Mouse (Mus musculus) bone marrow, adult 2 months (tissue): ENCODE measurements around the gene Glcci1. TPM values are rescaled to one million over a fixed set of nuclear protein-coding genes. Genes with fewer than 3 reads are reported as not detected.

Experiments used
- H3K27ac ChIP-seq: fragments of 200-500 bp; 2 replicates; pipeline ENCODE4 v1.5.1; 2012; ENCODE audit warnings: low read depth, mild to moderate bottlenecking, control low read depth, inconsistent platforms, low read length; ENCODE audit not compliant: control insufficient read depth, poor library complexity, insufficient read depth
- H3K4me1 ChIP-seq: fragments of 200-500 bp; 2 replicates; pipeline ENCODE4 v1.6.1; 2011; ENCODE audit warnings: low read length; ENCODE audit not compliant: control insufficient read depth, insufficient read depth
- H3K4me3 ChIP-seq: fragments of 200-500 bp; replicated peaks from 2 replicates; pipeline ENCODE3; 2011; ENCODE audit warnings: mild to moderate bottlenecking, low read depth, low read length, control low read depth; ENCODE audit not compliant: control insufficient read depth
- CTCF ChIP-seq: fragments of 200-500 bp; IDR thresholded peaks from 2 replicates; pipeline ENCODE4 v1.5.1; 2011; ENCODE audit warnings: low read length, control low read depth; ENCODE audit not compliant: control insufficient read depth, insufficient read depth
- POLR2A ChIP-seq: fragments of 200-500 bp; IDR thresholded peaks from 2 replicates; pipeline ENCODE4 v1.6.1; 2011; ENCODE audit warnings: low read depth, mild to moderate bottlenecking, control low read depth, low read length, borderline replicate concordance; ENCODE audit not compliant: control insufficient read depth
- WGBS: fragments of 180-500 bp; shearing (Covaris S2); methylation state at CpG from one replicate; pipeline ENCODE4 v1.1.7; 2018; 5-methylcytosine and 5-hydroxymethylcytosine counted together
- polyA plus RNA-seq: library from polyadenylated mRNA; stranded (reverse); fragments of >200 nt; gene quantifications from 2 replicates; pipeline ENCODE4 v1.2.4, GENCODE M21; 2011; ENCODE audit warnings: low replicate concordance; ENCODE audit not compliant: missing spikeins, insufficient read depth, insufficient read length

Gene Glcci1
- polyA plus RNA-seq, 1 experiment, result 14.7 TPM

DNA sequence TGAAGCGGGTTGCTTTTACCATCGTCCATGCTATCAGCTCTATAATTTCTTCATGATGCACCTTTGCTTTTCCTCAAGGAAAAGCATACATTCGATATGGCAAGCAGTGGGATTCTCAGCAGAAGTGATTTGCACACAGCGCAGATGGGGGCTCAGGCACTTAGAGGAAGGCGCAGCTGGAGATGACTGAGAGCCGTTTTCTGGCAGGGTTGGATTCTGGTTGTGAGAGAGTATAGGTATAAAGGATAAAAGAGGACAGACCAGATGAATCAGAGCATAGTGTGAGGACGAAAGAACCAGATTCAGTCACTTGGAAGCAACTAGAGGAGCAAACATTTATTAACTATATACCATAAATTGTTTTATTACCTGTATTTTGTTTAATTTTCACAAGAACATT is 36.4 kb downstream of the Glcci1 start:
- 89% methylated on average over 7 of the region's 7 CpGs for WGBS
- no peak for TF ChIP-seq CTCF
- TF ChIP-seq POLR2A, result no peak
- Histone ChIP-seq H3K27ac (no peak overlapping the region), H3K4me1 (no peaks in the 10 kb centered on the region; the same call in 1 of the 2 replicates), H3K4me3 (no peak overlapping the region)

DNA sequence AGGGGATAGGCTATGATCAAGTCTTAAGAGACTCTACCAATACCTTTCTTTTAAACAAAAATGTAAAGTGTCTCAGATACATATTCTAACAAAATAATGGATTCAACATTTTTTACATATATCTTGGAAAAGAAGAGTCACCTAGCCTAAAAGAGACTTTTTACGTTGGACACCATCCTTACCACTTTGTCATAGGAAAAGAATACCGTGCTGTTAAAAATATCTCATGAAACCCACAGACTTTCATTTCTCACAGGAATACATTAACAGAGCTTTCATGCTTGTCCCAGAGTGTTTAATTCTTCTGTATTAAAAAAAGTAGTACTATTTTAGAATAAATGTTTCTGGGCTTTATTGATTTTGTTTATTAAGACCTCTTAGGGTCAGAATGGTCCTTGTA is 41.8 kb downstream of the Glcci1 start:
- TF ChIP-seq CTCF, result no peak
- no peak for TF ChIP-seq POLR2A
- Histone ChIP-seq H3K4me1 (no peaks in the 10 kb centered on the region; the same call in 1 of the 2 replicates), H3K4me3 (no peak overlapping the region), H3K27ac (no peak overlapping the region)
- WGBS, result 79% methylated on average over 2 of the region's 2 CpGs

DNA sequence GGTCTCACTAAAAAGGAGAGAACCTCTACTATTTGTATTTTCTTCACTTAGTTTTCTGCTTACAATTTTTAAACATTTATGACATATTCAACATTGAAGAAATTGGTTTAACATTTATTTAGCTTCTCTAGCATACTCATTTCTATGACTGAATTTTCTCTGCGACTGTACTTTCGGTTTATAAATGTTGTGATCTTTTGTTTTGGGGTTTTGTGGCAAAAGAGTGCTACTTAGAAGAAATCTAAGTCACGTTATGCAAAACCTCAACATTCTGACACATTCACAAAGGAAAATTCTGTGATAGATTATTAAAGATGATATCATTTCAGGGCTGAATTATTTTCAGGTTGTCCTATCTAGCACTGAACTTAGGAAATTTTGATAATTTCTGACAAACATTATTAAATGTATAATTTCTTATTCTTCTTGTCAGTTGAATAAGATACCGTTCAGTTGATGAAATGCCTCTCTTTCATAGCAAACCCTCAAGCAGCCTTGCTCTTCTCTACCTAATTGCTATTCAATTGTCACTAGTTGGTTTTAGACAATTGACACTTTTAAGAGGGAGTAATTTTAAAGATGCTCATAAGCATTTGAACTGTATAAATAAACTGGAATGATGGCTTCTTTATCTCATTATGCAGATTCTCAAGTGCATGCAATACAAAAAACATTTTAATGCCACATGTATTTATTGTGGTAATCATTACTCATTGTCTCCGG is 47.6 kb downstream of the Glcci1 start:
- TF ChIP-seq POLR2A (no peak), CTCF (no peak)
- no peak overlapping the region for H3K27ac ChIP-seq
- H3K4me1 ChIP-seq, result no peaks in the 10 kb centered on the region
- WGBS, result 90% methylated on average over 5 of the region's 5 CpGs
- H3K4me3 ChIP-seq, result no peak overlapping the region

DNA sequence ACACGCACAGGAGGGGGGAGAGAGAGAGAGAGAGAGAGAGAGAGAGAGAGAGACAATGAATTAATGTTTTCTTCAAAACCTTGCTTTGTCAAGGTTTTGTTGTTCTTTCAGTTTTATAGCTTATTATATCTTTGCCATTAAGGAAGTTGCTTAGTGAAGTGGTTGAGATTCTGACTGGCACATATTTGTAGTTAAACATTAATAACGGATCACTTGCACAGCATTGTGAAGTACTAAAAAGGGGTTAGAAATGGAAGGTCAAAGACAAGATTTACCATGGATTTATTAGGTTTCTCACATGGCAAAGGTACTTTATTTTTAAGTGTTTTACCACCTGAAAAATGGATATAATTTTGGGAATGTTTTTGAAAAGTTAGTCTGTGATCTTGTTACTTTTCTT is 51.3 kb downstream of the Glcci1 start:
- TF ChIP-seq CTCF, result no peak
- no peak for TF ChIP-seq POLR2A
- WGBS, result 87% methylated on average over 2 of the region's 2 CpGs

DNA sequence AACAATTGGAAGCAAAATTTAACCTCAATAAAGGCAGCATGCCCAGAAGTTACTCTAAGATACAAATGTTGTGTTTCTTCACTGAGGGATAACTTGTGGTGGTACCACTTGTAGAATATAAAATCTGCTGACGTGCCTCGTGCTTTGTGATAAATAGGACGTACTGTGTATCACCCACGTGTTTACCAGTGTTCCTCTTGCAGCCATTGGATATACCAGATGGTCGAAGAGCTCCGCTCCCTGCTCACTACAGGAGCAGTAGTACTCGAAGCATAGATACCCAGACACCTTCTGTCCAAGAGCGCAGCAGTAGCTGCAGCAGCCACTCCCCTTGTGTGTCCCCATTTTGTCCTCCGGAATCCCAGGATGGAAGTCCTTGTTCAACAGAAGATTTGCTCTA is 73.0 kb downstream of the Glcci1 start:
- Histone ChIP-seq H3K4me1 (no peaks in the 10 kb centered on the region), H3K27ac (no peak overlapping the region), H3K4me3 (no peak overlapping the region)
- WGBS, result 91% methylated on average over 9 of the region's 9 CpGs
- TF ChIP-seq POLR2A (no peak), CTCF (no peak)

More for the DNA sequence above, 51.3 kb downstream of the Glcci1 start:
- Histone ChIP-seq H3K27ac (no peak overlapping the region), H3K4me1 (no peaks in the 10 kb centered on the region), H3K4me3 (no peak overlapping the region)

DNA sequence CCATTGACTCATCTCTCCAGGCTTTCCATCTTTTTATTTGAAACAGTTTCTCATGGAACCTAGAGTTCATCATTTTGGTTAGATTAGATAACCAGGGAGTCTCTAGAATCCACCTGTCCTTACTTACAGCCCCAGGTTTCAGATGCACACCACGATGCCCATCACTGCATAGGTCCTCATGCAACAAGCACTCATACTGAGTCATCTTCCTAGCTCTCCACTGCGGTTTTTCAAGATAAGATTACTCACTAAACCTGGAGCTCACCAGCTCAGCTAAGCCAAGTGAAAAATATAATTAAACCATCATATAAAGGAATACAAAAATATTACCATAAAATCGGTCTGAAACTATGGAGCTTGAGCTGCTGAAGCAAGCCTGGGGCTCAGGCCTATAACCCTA is 74.5 kb downstream of the Glcci1 start:
- WGBS, result 85% methylated on average over 3 of the region's 3 CpGs
- Histone ChIP-seq H3K4me1 (no peaks in the 10 kb centered on the region), H3K27ac (no peak overlapping the region), H3K4me3 (no peak overlapping the region)
- TF ChIP-seq CTCF, result no peak
- no peak for TF ChIP-seq POLR2A

DNA sequence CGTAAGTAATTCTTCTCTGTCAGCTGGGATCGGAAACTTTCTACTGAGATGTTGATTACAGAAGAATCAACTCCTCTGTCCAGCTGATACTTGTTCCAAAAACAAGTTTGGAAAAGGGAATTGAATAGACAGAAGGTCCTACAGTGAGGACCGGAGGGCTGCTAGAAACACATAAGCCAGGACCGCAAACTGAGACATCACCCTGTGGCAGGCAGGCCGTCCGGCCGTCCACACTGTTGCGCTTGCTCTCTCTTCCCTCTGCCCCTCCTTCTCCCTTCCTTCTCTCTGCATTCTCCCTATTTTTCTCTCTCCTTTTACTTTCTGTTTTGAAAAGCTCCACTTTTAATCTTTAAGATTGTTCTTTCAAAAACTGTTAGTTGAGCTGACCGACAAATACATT is 82.3 kb downstream of the Glcci1 start:
- TF ChIP-seq CTCF (no peak), POLR2A (no peak)

DNA sequence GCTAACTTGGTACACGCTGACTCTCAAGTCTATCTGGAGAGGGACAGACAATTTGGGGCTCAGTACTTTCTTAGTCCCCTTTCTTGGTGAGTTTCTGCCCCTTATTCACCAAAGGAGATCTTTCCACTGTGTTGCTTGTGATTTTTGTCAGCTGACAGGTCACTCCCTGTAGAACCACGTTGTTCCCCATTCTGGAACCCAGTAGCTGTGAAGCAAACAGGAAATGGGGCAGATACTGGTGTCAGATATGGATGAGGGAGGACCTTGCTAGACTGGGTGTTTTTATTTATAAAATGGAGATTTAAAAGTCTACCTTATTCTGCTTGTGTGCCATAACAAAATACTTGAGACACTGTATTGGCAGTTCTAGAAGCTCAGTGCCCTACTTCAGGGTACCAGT is 108.0 kb downstream of the Glcci1 start:
- TF ChIP-seq POLR2A, result no peak
- no peak for TF ChIP-seq CTCF
- H3K4me3 ChIP-seq, result no peak overlapping the region
- 45% methylated on average over 2 of the region's 2 CpGs for WGBS
- no peak overlapping the region for H3K27ac ChIP-seq
- no peaks in the 10 kb centered on the region for H3K4me1 ChIP-seq

More for the DNA sequence above, 82.3 kb downstream of the Glcci1 start:
- Histone ChIP-seq H3K4me1 (no peaks in the 10 kb centered on the region), H3K27ac (no peak overlapping the region), H3K4me3 (no peak overlapping the region)
- 91% methylated on average over 9 of the region's 9 CpGs for WGBS

DNA sequence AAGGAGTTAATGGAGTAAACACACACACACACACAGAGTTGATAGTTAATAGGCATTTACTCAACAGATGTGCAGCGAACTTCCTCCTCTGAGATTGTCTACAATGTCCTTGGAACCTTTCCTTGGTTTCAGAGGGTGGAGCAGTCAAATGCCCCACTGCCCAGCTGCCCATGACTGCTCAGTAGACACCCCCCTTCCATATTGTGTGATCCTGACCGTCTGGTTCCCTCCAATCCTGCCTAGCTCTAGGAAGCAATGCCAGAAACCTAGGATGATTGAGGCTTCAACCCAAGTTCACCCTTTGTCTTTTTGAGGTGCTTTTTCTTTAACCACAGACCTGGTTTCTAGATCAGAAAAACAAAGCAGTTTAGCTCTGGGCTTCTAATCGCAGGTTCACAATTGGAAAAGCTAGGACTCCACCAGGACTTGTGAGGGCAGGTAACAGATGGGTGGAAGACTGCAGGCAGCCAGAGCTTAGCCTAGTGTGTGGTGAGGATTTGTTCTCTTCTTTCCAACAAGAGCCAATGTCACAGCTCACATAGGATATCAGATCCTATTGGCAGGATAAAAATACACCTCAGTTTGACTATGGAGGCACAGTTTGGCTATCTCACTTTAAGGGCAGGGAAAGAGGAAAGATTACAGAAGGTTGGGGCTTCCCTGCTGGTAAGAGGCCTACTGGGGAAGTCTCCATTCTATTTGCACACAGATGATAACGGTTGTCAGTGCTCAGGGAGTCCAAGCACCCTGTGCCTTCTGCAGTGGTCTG is 110.4 kb downstream of the Glcci1 start:
- Histone ChIP-seq H3K27ac (no peak overlapping the region), H3K4me1 (no peaks in the 10 kb centered on the region; the same call in 1 of the 2 replicates), H3K4me3 (no peak overlapping the region)
- no peak for TF ChIP-seq CTCF
- 73% methylated on average over 4 of the region's 4 CpGs for WGBS
